Mouse (Mus musculus) intestine, embryonic 14.5 days (tissue): Measurements from ENCODE around the gene Elovl6. TPM values are rescaled to one million over a fixed set of nuclear protein-coding genes. Genes with fewer than 3 reads are reported as not detected.

Experiments
- microRNA-seq: library from miRNA; unstranded; fragments of <30 nt; microRNA quantifications from one replicate; pipeline ENCODE4, GENCODE M21; 2016
- polyA plus RNA-seq: library from polyadenylated mRNA; unstranded; fragments of >200 nt; fragmentation: Nextera tagmentation; extraction: Ambion mirVana; gene quantifications from 2 replicates; pipeline ENCODE4 v1.2.1, GENCODE M21; 2014

Gene Elovl6
- polyA plus RNA-seq, 1 experiment from 2014 or later = 53.4 TPM

Small RNA genes within 50 kb of the gene (microRNA-seq; reads per million reads assigned to microRNA genes)
- not detected for gene Gm24515

Other genes with a start within 250 kb of the Elovl6 start
- 40.4 and 40.9 TPM in 2 replicates for gene Enpep, start 199.6 kb upstream of the Elovl6 start, polyA plus RNA-seq
- gene Egf, start 223.0 kb downstream of the Elovl6 start, polyA plus RNA-seq = 1.8 and 2.0 TPM in 2 replicates